ENCODE assay signal across 14 mouse cellular contexts in genomic region chr11:83563754-83564153, GRCm38 (mm10). TPM values are rescaled to one million over a fixed set of nuclear protein-coding genes. Genes with fewer than 3 reads are reported as not detected.
DNase-seq lines count a peak whose midpoint lies in the region; ATAC-seq and TF ChIP-seq lines count a peak whose summit lies in the region.
"Had no signal": no experiment of that assay in that cellular context is flagged by ENCODE, and none has a peak within 500 bp of the region (broad histone marks: within the 10 kb centered on the region; RNA-seq: fewer than 3 reads in every experiment).

No protein-coding gene starts in this region.

- no peaks in the 10 kb centered on the region for H3K36me3 ChIP-seq in kidney, postnatal 0 days (ENCODE audit: insufficient read depth, low read length)
- no peaks in the 10 kb centered on the region for H3K36me3 ChIP-seq in kidney, embryonic 16.5 days (ENCODE audit: insufficient read depth, low read length)
- no peaks in the 10 kb centered on the region for H3K36me3 ChIP-seq in midbrain, embryonic 11.5 days (ENCODE audit: control insufficient read depth, insufficient read depth, low read length)
- H3K36me3 ChIP-seq in midbrain, embryonic 13.5 days = no peaks in the 10 kb centered on the region
- H3K36me3 ChIP-seq in myocyte (ENCODE audit: control insufficient read depth, insufficient read depth) = no peaks in the 10 kb centered on the region
- H3K36me3 ChIP-seq in hindbrain, embryonic 16.5 days (ENCODE audit: control insufficient read depth, insufficient read depth, low read length) = no peaks in the 10 kb centered on the region
- H3K36me3 ChIP-seq: G1E had no signal

- no peak overlapping the region for H3K4me3 ChIP-seq in kidney, postnatal 0 days (replicated peaks; ENCODE audit: low read depth, low read length)
- no peak overlapping the region for H3K4me3 ChIP-seq in kidney, embryonic 16.5 days (ENCODE audit: low read length)
- no peak overlapping the region for H3K4me3 ChIP-seq in midbrain, embryonic 11.5 days (ENCODE audit: low read depth, low read length)
- H3K4me3 ChIP-seq in midbrain, embryonic 13.5 days (replicated peaks) = no peak overlapping the region
- no peak overlapping the region for H3K4me3 ChIP-seq in myocyte
- no peak overlapping the region for H3K4me3 ChIP-seq in hindbrain, embryonic 16.5 days (ENCODE audit: low read length)

- no peaks in the 10 kb centered on the region for H3K9me3 ChIP-seq in kidney, postnatal 0 days (replicated peaks; ENCODE audit: low read length)
- no peaks in the 10 kb centered on the region for H3K9me3 ChIP-seq in kidney, embryonic 16.5 days (ENCODE audit: low read length)
- no peaks in the 10 kb centered on the region for H3K9me3 ChIP-seq in midbrain, embryonic 11.5 days (ENCODE audit: control insufficient read depth, low read length)
- no peaks in the 10 kb centered on the region for H3K9me3 ChIP-seq in midbrain, embryonic 13.5 days
- H3K9me3 ChIP-seq in hindbrain, embryonic 16.5 days (ENCODE audit: control insufficient read depth, low read length) = no peaks in the 10 kb centered on the region
- H3K9me3 ChIP-seq: G1E had no signal

- H3K4me1 ChIP-seq in kidney, postnatal 0 days (replicated peaks; ENCODE audit: insufficient read depth, low read length) = no peaks in the 10 kb centered on the region
- no peaks in the 10 kb centered on the region for H3K4me1 ChIP-seq in kidney, embryonic 16.5 days (ENCODE audit: insufficient read depth, low read length)
- H3K4me1 ChIP-seq in midbrain, embryonic 11.5 days (ENCODE audit: control insufficient read depth, insufficient read depth, low read length) = no peaks in the 10 kb centered on the region
- no peaks in the 10 kb centered on the region for H3K4me1 ChIP-seq in midbrain, embryonic 13.5 days (replicated peaks)
- H3K4me1 ChIP-seq in hindbrain, embryonic 16.5 days (ENCODE audit: control insufficient read depth, insufficient read depth, low read depth, low read length) = no peaks in the 10 kb centered on the region

- H3K27ac ChIP-seq in kidney, postnatal 0 days = no peak overlapping the region
- no peak overlapping the region for H3K27ac ChIP-seq in kidney, embryonic 16.5 days (ENCODE audit: low read length)
- H3K27ac ChIP-seq in midbrain, embryonic 11.5 days (ENCODE audit: low read depth, low read length) = no peak overlapping the region
- no peak overlapping the region for H3K27ac ChIP-seq in midbrain, embryonic 13.5 days
- H3K27ac ChIP-seq in hindbrain, embryonic 16.5 days (ENCODE audit: low read depth, low read length) = no peak overlapping the region
- H3K27ac ChIP-seq: hindbrain, embryonic 14.5 days; macrophage had no signal

- H3K27me3 ChIP-seq in kidney, postnatal 0 days (ENCODE audit: insufficient read depth, low read length) = no peaks in the 10 kb centered on the region
- H3K27me3 ChIP-seq in kidney, embryonic 16.5 days (ENCODE audit: insufficient read depth, low read length) = no peaks in the 10 kb centered on the region
- H3K27me3 ChIP-seq in midbrain, embryonic 11.5 days (ENCODE audit: control insufficient read depth, insufficient read depth, low read length) = no peaks in the 10 kb centered on the region
- H3K27me3 ChIP-seq in midbrain, embryonic 13.5 days = no peaks in the 10 kb centered on the region
- H3K27me3 ChIP-seq in myocyte (ENCODE audit: control insufficient read depth, insufficient read depth, insufficient read length) = no peaks in the 10 kb centered on the region
- H3K27me3 ChIP-seq in hindbrain, embryonic 16.5 days (replicated peaks; ENCODE audit: control insufficient read depth, insufficient read depth, low read length) = no peaks in the 10 kb centered on the region

- no peak for TF ChIP-seq POLR2A in myocyte (IDR thresholded peaks at IDR 0.05; ENCODE audit: insufficient read length, low read depth)

- no peak overlapping the region for H3ac ChIP-seq in myocyte (ENCODE audit: control insufficient read depth, insufficient read length)

- no peak for ATAC-seq in kidney, postnatal 0 days (replicated peaks; ENCODE audit: low FRiP score, low read depth)
- no peak for ATAC-seq in kidney, embryonic 16.5 days (ENCODE audit: low FRiP score, low TSS enrichment)
- no peak for ATAC-seq in midbrain, embryonic 11.5 days (ENCODE audit: low FRiP score)
- no peak for ATAC-seq in midbrain, embryonic 13.5 days
- no peak for ATAC-seq in hindbrain, embryonic 16.5 days
- ATAC-seq: forebrain, postnatal 0 days had no signal

- no peaks in the 10 kb centered on the region for H3K79me2 ChIP-seq in myocyte (ENCODE audit: control insufficient read depth, insufficient read depth)

- no peak overlapping the region for H3K4me2 ChIP-seq in kidney, postnatal 0 days (ENCODE audit: low read length)
- no peak overlapping the region for H3K4me2 ChIP-seq in kidney, embryonic 16.5 days (replicated peaks; ENCODE audit: low read depth, low read length)
- no peak overlapping the region for H3K4me2 ChIP-seq in midbrain, embryonic 11.5 days
- H3K4me2 ChIP-seq in midbrain, embryonic 13.5 days (replicated peaks) = no peak overlapping the region
- H3K4me2 ChIP-seq in myocyte (ENCODE audit: low read depth) = peak overlapping the region; percentile 42
- no peak overlapping the region for H3K4me2 ChIP-seq in hindbrain, embryonic 16.5 days (ENCODE audit: low read length)
- H3K4me2 ChIP-seq: hindbrain, embryonic 14.5 days had no signal

- TF ChIP-seq CTCF in kidney, postnatal 0 days (IDR thresholded peaks at IDR 0.05; ENCODE audit: low read depth) = no peak

- peak; percentile 56 for DNase-seq in kidney, postnatal 0 days (ENCODE audit: low spot score)
- DNase-seq in midbrain, embryonic 11.5 days (ENCODE audit: low spot score, missing footprints) = peak; percentile 12
- peak; percentile 54 for DNase-seq in adrenal gland, postnatal 14 days
- DNase-seq: embryo, embryonic 11 days; forebrain, postnatal 0 days had no signal

- no peak overlapping the region for H3K9ac ChIP-seq in kidney, postnatal 0 days (ENCODE audit: low read depth, low read length)
- H3K9ac ChIP-seq in kidney, embryonic 16.5 days (replicated peaks; ENCODE audit: low read length) = no peak overlapping the region
- H3K9ac ChIP-seq in midbrain, embryonic 11.5 days (ENCODE audit: low read length) = no peak overlapping the region
- no peak overlapping the region for H3K9ac ChIP-seq in midbrain, embryonic 13.5 days (replicated peaks)
- no peak overlapping the region for H3K9ac ChIP-seq in hindbrain, embryonic 16.5 days (ENCODE audit: low read depth, low read length)
- H3K9ac ChIP-seq: forebrain, postnatal 0 days; hindbrain, embryonic 14.5 days had no signal

- 48% methylated on average over 2 of the region's 2 CpGs for WGBS in kidney, postnatal 0 days
- WGBS in kidney, embryonic 16.5 days = 61% methylated on average over 2 of the region's 2 CpGs
- 64% methylated on average over 2 of the region's 2 CpGs for WGBS in midbrain, embryonic 11.5 days
- WGBS in midbrain, embryonic 13.5 days = 79% methylated on average over 2 of the region's 2 CpGs
- 80% methylated on average over 2 of the region's 2 CpGs for WGBS in hindbrain, embryonic 16.5 days

TF ChIP-seq in myocyte, 11 proteins besides CTCF, POLR2A, EP300 and RAD21:
- TF ChIP-seq REST (IDR thresholded peaks at IDR 0.05; ENCODE audit: insufficient read depth, insufficient read length) = no peak
- peak; percentile 86 for TF ChIP-seq USF1 (IDR thresholded peaks at IDR 0.05; ENCODE audit: low read depth)
TF ChIP-seq in myocyte: peak in this region for 1.

RNA-seq across cellular contexts. Expression of gene Ccl9, which starts 14.7 kb away (rescaled TPM):
- 3.6 and 4.1 TPM in 2 replicates for polyA plus RNA-seq in kidney, postnatal 0 days (2015; fragmentation: Nextera tagmentation; extraction: Ambion mirVana)
- 2.2 and 3.5 TPM in 2 replicates for polyA plus RNA-seq in kidney, embryonic 16.5 days (2015; fragmentation: Nextera tagmentation; extraction: Ambion mirVana)
- polyA plus RNA-seq in midbrain, embryonic 11.5 days (2014; fragmentation: Nextera tagmentation; extraction: Ambion mirVana) = 1.5 and 2.8 TPM in 2 replicates
- polyA plus RNA-seq in midbrain, embryonic 13.5 days (2015; fragmentation: Nextera tagmentation; extraction: Ambion mirVana) = 1.2 TPM in 2 replicates
- 4.5 and 10.3 TPM in 2 replicates for total RNA-seq in adrenal gland, postnatal 14 days (2021)
- 8.2 TPM for polyA plus RNA-seq in myocyte (2012; fragmentation: generic; extraction: Trizol)
- polyA plus RNA-seq in hindbrain, embryonic 16.5 days (2015; fragmentation: Nextera tagmentation; extraction: Ambion mirVana) = 2.1 and 2.4 TPM in 2 replicates

RNA-seq across cellular contexts. Expression of gene Ccl6, which starts 29.1 kb away (rescaled TPM):
- 9.5 and 12.0 TPM in 2 replicates for polyA plus RNA-seq in kidney, postnatal 0 days (2015; fragmentation: Nextera tagmentation; extraction: Ambion mirVana)
- polyA plus RNA-seq in kidney, embryonic 16.5 days (2015; fragmentation: Nextera tagmentation; extraction: Ambion mirVana) = 5.3 and 5.4 TPM in 2 replicates
- 1.9 and 2.1 TPM in 2 replicates for polyA plus RNA-seq in midbrain, embryonic 11.5 days (2014; fragmentation: Nextera tagmentation; extraction: Ambion mirVana)
- polyA plus RNA-seq in midbrain, embryonic 13.5 days (2015; fragmentation: Nextera tagmentation; extraction: Ambion mirVana) = 0.67 and 1.0 TPM in 2 replicates
- 9.5 and 14.4 TPM in 2 replicates for total RNA-seq in adrenal gland, postnatal 14 days (2021)
- polyA plus RNA-seq in myocyte (2012; fragmentation: generic; extraction: Trizol) = 0.04 TPM
- polyA plus RNA-seq in hindbrain, embryonic 16.5 days (2015; fragmentation: Nextera tagmentation; extraction: Ambion mirVana) = 2.3 and 3.4 TPM in 2 replicates

RNA-seq across cellular contexts. Expression of gene Ccl5, which starts 33.4 kb away (rescaled TPM):
- 0.47 and 0.79 TPM in 2 replicates for polyA plus RNA-seq in kidney, postnatal 0 days (2015; fragmentation: Nextera tagmentation; extraction: Ambion mirVana)
- 0.37 and 0.52 TPM in 2 replicates for polyA plus RNA-seq in kidney, embryonic 16.5 days (2015; fragmentation: Nextera tagmentation; extraction: Ambion mirVana)
- polyA plus RNA-seq in midbrain, embryonic 11.5 days (2014; fragmentation: Nextera tagmentation; extraction: Ambion mirVana) = not detected in 2 replicates
- polyA plus RNA-seq in midbrain, embryonic 13.5 days (2015; fragmentation: Nextera tagmentation; extraction: Ambion mirVana) = not detected in 2 replicates
- total RNA-seq in adrenal gland, postnatal 14 days (2021) = 25.5 TPM in 1 of 2 replicates, not detected in the other
- polyA plus RNA-seq in myocyte (2012; fragmentation: generic; extraction: Trizol) = 10.4 TPM
- 0.33 TPM in 1 of 2 replicates, not detected in the other for polyA plus RNA-seq in hindbrain, embryonic 16.5 days (2015; fragmentation: Nextera tagmentation; extraction: Ambion mirVana)
- total RNA-seq: forebrain, postnatal 0 days had no signal
- polyA plus RNA-seq: G1E; hindbrain, embryonic 14.5 days had no signal

RNA-seq across cellular contexts. Expression of gene Heatr9, which starts 41.8 kb away (rescaled TPM):
- not detected in 2 replicates for polyA plus RNA-seq in kidney, postnatal 0 days (2015; fragmentation: Nextera tagmentation; extraction: Ambion mirVana)
- polyA plus RNA-seq in kidney, embryonic 16.5 days (2015; fragmentation: Nextera tagmentation; extraction: Ambion mirVana) = 0.07 TPM in 1 of 2 replicates, not detected in the other
- not detected in 2 replicates for polyA plus RNA-seq in midbrain, embryonic 11.5 days (2014; fragmentation: Nextera tagmentation; extraction: Ambion mirVana)
- not detected in 2 replicates for polyA plus RNA-seq in midbrain, embryonic 13.5 days (2015; fragmentation: Nextera tagmentation; extraction: Ambion mirVana)
- not detected in 2 replicates for total RNA-seq in adrenal gland, postnatal 14 days (2021)
- polyA plus RNA-seq in myocyte (2012; fragmentation: generic; extraction: Trizol) = 0.04 TPM
- polyA plus RNA-seq in hindbrain, embryonic 16.5 days (2015; fragmentation: Nextera tagmentation; extraction: Ambion mirVana) = not detected in 2 replicates
- total RNA-seq: forebrain, postnatal 0 days; G1E; left cerebral cortex, adult 8-10 months had no signal
- polyA plus RNA-seq: forebrain, postnatal 0 days; G1E; hindbrain, embryonic 14.5 days; macrophage; thymus, postnatal 0 days had no signal
